Mouse (Mus musculus): ENCODE data around the gene Snx18. TPM values are rescaled to one million over a fixed set of nuclear protein-coding genes. Genes with fewer than 3 reads are reported as not detected.

The Snx18 gene
- polyA plus RNA-seq, 1 experiment from 2014 or later: 31.5 TPM

DNA sequence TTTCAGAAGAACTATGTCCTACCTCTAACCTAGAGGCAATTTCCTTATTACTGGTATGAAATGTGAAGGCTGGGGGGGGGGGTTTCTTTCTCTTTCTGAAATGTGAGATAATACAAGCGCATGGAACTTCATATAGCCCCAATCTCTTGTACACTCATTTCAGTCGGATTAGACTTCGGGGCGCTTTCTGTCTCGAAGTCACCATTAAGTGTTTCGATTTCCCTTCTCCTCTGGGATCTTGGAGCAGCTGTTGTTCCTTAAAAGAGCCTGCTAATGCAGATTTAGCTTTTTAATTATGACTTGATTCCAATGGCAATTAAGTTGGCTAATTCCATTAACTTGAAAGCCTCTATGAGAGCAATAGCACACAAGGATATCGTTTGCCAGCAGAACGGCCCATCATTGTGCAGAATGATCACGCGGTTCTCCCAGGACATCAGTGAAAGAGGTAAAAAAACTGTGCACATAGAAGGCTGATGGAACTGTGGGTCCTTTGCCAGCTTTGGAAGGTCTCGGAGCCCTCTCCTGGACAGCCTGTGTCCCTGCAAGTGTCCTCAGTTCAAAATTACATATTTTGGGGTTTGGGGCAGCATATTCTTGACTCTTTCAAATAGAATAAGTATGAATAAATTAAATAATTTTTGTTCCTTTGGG lies 22.7 kb upstream of the Snx18 start:
- H3K4me2 ChIP-seq (ENCODE audit: low read depth, low read length): no peak overlapping the region
- H3K9me3 ChIP-seq (ENCODE audit: control insufficient read depth, low read length): no peaks in the 10 kb centered on the region
- WGBS: 70% methylated on average over 11 of the region's 11 CpGs
- ATAC-seq (ENCODE audit: low read depth): peak; percentile 33; the same call in 1 of the 2 replicates
- DNase-seq (ENCODE audit: low spot score): peak; percentile 48
- no peaks in the 10 kb centered on the region for H3K36me3 ChIP-seq (ENCODE audit: control insufficient read depth, insufficient read depth, low read length)
- no peak overlapping the region for H3K9ac ChIP-seq (ENCODE audit: low read depth, low read length)
- H3K27ac ChIP-seq (replicated peaks; ENCODE audit: low read depth, low read length): no peak overlapping the region
- no peaks in the 10 kb centered on the region for H3K4me1 ChIP-seq (ENCODE audit: control insufficient read depth, insufficient read depth, low read length)
- no peak overlapping the region for H3K4me3 ChIP-seq (ENCODE audit: low read depth, low read length)
- no peaks in the 10 kb centered on the region for H3K27me3 ChIP-seq (replicated peaks; ENCODE audit: control insufficient read depth, insufficient read depth, low read length)

DNA sequence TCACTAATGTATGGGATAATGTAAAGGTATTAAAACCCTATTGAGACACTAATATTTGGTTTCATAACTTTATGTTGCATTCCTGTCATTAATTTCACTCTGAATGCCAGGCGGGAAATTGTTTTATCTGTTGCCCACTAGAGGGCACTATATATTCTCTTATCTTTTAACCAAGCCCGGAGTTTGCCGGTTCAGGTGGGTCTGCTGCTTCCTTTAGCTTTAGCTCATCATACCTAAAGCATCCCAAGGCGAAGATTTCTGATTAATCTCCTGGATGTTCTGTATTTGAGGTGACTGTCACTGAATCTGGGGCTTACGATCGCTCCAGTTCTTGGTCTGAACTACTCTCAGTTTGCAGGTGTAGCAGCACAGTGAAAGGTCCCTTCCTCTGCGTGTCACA lies 20.6 kb upstream of the Snx18 start:
- H3K27ac ChIP-seq (replicated peaks; ENCODE audit: low read depth, low read length): no peak overlapping the region
- H3K4me2 ChIP-seq (ENCODE audit: low read depth, low read length): no peak overlapping the region
- H3K9me3 ChIP-seq (ENCODE audit: control insufficient read depth, low read length): no peaks in the 10 kb centered on the region
- H3K9ac ChIP-seq (ENCODE audit: low read depth, low read length): no peak overlapping the region
- DNase-seq (ENCODE audit: low spot score) (peak; percentile 74), ATAC-seq (ENCODE audit: low read depth) (no peak)
- no peaks in the 10 kb centered on the region for H3K27me3 ChIP-seq (replicated peaks; ENCODE audit: control insufficient read depth, insufficient read depth, low read length)
- WGBS: 29% methylated on average over 7 of the region's 7 CpGs
- no peak overlapping the region for H3K4me3 ChIP-seq (ENCODE audit: low read depth, low read length)
- no peaks in the 10 kb centered on the region for H3K4me1 ChIP-seq (ENCODE audit: control insufficient read depth, insufficient read depth, low read length)
- no peaks in the 10 kb centered on the region for H3K36me3 ChIP-seq (ENCODE audit: control insufficient read depth, insufficient read depth, low read length)

DNA sequence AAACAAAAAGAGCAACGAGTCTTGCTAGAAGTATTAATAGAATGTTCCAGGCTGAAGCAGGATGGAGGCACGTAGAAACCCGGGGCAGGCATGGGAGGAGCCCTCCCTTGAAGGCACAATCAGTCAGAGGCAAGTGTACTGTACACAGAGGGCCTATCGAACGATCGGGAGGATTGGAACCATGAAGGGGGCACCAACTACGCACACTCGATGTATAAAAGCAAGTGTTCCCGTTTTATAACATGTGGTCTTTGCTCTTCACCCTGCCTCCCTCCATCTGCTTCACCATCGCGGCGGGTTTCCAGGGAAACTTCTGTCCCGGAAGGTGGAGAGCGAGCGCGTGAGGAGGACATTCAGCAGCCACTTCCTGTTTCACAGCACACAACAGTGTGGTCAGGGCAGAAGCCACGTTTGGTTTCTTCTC lies 17.4 kb upstream of the Snx18 start:
- no peak overlapping the region for H3K9ac ChIP-seq (ENCODE audit: low read depth, low read length)
- H3K4me3 ChIP-seq (ENCODE audit: low read depth, low read length): no peak overlapping the region
- H3K4me1 ChIP-seq (ENCODE audit: control insufficient read depth, insufficient read depth, low read length): no peaks in the 10 kb centered on the region
- DNase-seq (ENCODE audit: low spot score) (no peak), ATAC-seq (ENCODE audit: low read depth) (no peak)
- no peaks in the 10 kb centered on the region for H3K36me3 ChIP-seq (ENCODE audit: control insufficient read depth, insufficient read depth, low read length)
- H3K4me2 ChIP-seq (ENCODE audit: low read depth, low read length): no peak overlapping the region
- no peaks in the 10 kb centered on the region for H3K27me3 ChIP-seq (replicated peaks; ENCODE audit: control insufficient read depth, insufficient read depth, low read length)
- 78% methylated on average over 17 of the region's 17 CpGs for WGBS
- H3K9me3 ChIP-seq (ENCODE audit: control insufficient read depth, low read length): no peaks in the 10 kb centered on the region
- no peak overlapping the region for H3K27ac ChIP-seq (replicated peaks; ENCODE audit: low read depth, low read length)

DNA sequence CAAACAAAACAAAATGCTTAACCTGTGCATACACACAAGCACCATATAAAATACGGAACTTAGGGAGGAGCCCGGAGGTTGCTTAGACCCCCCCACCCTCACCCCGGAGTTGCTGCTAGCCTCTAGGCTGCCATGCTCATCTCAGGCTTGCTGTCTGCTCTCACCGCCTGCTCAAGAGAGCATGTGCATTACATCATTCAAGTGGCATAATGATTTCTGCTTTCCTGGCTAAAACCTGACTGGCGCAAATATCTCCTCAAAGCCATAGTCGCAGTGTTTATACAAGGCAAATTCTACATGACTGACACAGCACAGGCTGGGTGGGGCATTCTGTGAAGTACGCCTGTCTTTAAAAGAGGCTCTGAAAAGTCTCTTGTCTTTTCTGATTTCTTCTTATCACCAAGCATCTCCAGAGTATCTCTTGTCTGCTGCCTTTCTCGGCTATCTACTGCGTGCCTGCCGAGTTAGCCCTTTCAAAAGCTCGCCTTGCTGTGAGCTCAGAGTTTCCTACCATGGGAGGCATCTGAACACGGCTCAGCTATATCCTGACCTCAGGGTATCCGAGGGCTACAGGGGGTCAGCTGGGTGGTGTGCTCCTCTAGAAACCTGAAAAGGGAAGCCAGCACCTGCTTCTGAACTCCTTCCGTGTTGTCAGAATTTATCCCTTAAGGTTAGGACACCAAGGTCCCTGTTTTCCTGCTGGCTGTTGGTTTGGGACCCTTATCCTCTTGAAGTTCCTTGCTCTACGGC lies 16.5 kb upstream of the Snx18 start:
- H3K4me2 ChIP-seq (ENCODE audit: low read depth, low read length): no peak overlapping the region
- H3K36me3 ChIP-seq (ENCODE audit: control insufficient read depth, insufficient read depth, low read length): no peaks in the 10 kb centered on the region
- no peak overlapping the region for H3K27ac ChIP-seq (replicated peaks; ENCODE audit: low read depth, low read length)
- no peaks in the 10 kb centered on the region for H3K9me3 ChIP-seq (ENCODE audit: control insufficient read depth, low read length)
- H3K9ac ChIP-seq (ENCODE audit: low read depth, low read length): no peak overlapping the region
- 0 out of 2 replicates have a peak, but pooled peaks cover 3% of the 10 kb centered on the region for H3K4me1 ChIP-seq (ENCODE audit: control insufficient read depth, insufficient read depth, low read length)
- ATAC-seq (ENCODE audit: low read depth): no peak
- no peak for DNase-seq (ENCODE audit: low spot score)
- H3K27me3 ChIP-seq (replicated peaks; ENCODE audit: control insufficient read depth, insufficient read depth, low read length): no peaks in the 10 kb centered on the region
- 77% methylated on average over 15 of the region's 15 CpGs for WGBS
- no peak overlapping the region for H3K4me3 ChIP-seq (ENCODE audit: low read depth, low read length)

DNA sequence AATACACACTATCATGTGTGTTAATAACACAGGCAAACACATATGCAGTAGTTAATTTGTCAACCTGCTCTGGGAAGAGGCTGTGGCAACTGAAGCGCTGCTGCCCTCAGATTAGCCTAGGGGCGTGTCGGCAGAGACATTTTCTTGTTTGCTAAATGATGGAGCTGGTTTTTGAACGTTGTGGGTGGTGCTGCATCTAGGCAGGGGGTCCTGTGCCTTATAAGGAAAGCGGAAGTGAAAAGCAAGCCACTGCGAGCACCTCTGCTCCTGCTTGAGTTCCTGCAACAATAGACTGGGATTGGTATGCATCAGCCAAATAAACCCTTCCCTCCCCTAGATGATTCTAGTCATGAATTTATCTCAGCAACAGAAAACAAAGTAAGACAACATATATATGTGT lies 14.1 kb upstream of the Snx18 start:
- Histone ChIP-seq H3K9me3 (ENCODE audit: control insufficient read depth, low read length) (no peaks in the 10 kb centered on the region), H3K36me3 (ENCODE audit: control insufficient read depth, insufficient read depth, low read length) (no peaks in the 10 kb centered on the region), H3K4me2 (ENCODE audit: low read depth, low read length) (no peak overlapping the region), H3K4me1 (ENCODE audit: control insufficient read depth, insufficient read depth, low read length) (0 out of 2 replicates have a peak, but pooled peaks cover 3% of the 10 kb centered on the region), H3K27ac (replicated peaks; ENCODE audit: low read depth, low read length) (no peak overlapping the region), H3K27me3 (replicated peaks; ENCODE audit: control insufficient read depth, insufficient read depth, low read length) (no peaks in the 10 kb centered on the region), H3K4me3 (ENCODE audit: low read depth, low read length) (no peak overlapping the region), H3K9ac (ENCODE audit: low read depth, low read length) (no peak overlapping the region)
- WGBS: 46% methylated on average over 6 of the region's 6 CpGs
- ATAC-seq (ENCODE audit: low read depth) (no peak), DNase-seq (ENCODE audit: low spot score) (no peak)

DNA sequence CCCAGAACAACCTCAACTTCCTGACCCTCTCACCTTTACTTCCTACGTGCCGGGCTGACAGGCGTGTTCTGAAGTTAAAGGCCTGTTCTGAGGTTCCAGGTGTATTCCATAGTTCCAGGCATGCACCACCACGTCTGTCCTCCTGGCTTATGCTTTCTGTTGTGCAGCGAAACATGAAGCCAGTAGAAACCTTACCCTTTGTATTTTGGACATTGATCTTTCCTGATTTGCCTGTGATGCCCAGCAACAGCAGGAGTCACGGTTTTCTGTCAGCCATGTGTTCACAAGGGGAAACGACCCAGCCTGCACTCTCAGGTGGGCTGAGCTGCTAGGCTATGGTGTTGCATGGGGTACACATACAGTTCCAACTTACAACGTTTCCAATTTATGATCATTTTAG lies 9.2 kb upstream of the Snx18 start:
- ATAC-seq (ENCODE audit: low read depth) (no peak), DNase-seq (ENCODE audit: low spot score) (no peak)
- Histone ChIP-seq H3K4me3 (ENCODE audit: low read depth, low read length) (no peak overlapping the region), H3K27ac (replicated peaks; ENCODE audit: low read depth, low read length) (no peak overlapping the region), H3K4me1 (ENCODE audit: control insufficient read depth, insufficient read depth, low read length) (0 out of 2 replicates have a peak, but pooled peaks cover 3% of the 10 kb centered on the region), H3K9ac (ENCODE audit: low read depth, low read length) (no peak overlapping the region), H3K4me2 (ENCODE audit: low read depth, low read length) (no peak overlapping the region), H3K27me3 (replicated peaks; ENCODE audit: control insufficient read depth, insufficient read depth, low read length) (no peaks in the 10 kb centered on the region), H3K36me3 (ENCODE audit: control insufficient read depth, insufficient read depth, low read length) (no peaks in the 10 kb centered on the region), H3K9me3 (ENCODE audit: control insufficient read depth, low read length) (no peaks in the 10 kb centered on the region)
- 73% methylated on average over 8 of the region's 8 CpGs for WGBS

DNA sequence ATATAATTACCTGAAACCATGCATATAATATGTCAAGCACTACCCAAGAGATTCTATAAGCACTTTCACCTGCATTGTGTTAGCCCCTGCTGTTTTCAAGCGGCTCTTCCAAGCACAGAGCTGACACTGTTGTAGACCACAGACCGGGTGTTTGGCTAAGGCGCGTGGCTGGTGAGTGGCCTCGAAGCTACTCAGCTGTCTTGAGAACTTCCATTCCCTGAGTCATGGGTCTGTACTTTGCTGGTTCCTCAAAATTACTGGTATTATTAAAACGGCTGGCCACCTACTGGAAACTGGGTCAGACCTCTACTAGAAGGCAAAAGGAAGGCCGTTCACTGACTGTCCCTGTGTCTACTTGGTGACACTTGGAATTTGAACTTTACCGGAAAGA lies 4.5 kb upstream of the Snx18 start:
- ATAC-seq (ENCODE audit: low read depth): no peak
- H3K27me3 ChIP-seq (replicated peaks; ENCODE audit: control insufficient read depth, insufficient read depth, low read length): no peaks in the 10 kb centered on the region
- WGBS: 42% methylated on average over 8 of the region's 8 CpGs
- no peak overlapping the region for H3K9ac ChIP-seq (ENCODE audit: low read depth, low read length)
- DNase-seq (ENCODE audit: low spot score): no peak
- no peak overlapping the region for H3K4me3 ChIP-seq (ENCODE audit: low read depth, low read length)
- H3K4me1 ChIP-seq (ENCODE audit: control insufficient read depth, insufficient read depth, low read length): 0 out of 2 replicates have a peak, but pooled peaks cover 3% of the 10 kb centered on the region
- no peak overlapping the region for H3K27ac ChIP-seq (replicated peaks; ENCODE audit: low read depth, low read length)
- no peaks in the 10 kb centered on the region for H3K36me3 ChIP-seq (ENCODE audit: control insufficient read depth, insufficient read depth, low read length)
- no peaks in the 10 kb centered on the region for H3K9me3 ChIP-seq (ENCODE audit: control insufficient read depth, low read length)
- H3K4me2 ChIP-seq (ENCODE audit: low read depth, low read length): no peak overlapping the region

DNA sequence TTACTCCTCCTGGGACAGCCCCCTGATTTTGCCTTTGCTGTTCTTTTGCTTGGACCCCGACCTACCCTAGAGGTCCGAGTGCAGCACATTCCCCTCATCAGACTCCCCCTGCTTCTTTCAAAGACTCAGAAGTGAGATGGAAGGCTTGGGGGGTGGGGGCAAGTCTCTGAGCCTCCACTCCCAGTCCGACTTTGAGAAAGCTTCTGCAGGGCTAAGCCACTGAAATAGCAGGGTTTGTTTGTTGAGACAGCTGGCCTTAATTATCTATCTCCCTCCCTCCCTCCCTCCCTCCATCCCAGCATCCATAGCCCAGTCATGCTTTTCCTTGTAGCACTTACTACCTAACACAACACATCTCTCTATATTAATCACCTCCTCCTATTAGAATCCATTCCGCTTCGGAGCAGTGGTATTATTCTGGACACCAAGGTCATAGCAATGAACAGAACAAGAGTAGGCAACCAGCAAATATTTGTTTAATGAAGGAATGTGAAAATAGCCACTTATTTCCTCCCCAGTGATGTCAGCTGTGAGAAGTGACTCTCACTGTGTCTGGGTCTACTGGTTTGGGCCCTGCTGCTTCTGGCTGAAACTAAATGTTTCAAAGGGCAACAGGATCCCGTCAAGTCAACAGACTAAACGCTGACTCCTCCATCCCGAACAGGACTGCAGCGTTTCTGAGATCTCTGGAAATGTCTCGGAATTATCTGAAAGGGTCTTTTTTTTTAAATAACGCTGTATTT lies 3.9 kb upstream of the Snx18 start:
- DNase-seq (ENCODE audit: low spot score) (peak; percentile 84), ATAC-seq (ENCODE audit: low read depth) (0 out of 2 replicates have a peak, but pooled peaks have one; percentile 12)
- Histone ChIP-seq H3K27ac (replicated peaks; ENCODE audit: low read depth, low read length) (0 out of 2 replicates have a peak overlapping the region, but pooled peaks have one; percentile 12), H3K9ac (ENCODE audit: low read depth, low read length) (no peak overlapping the region), H3K27me3 (replicated peaks; ENCODE audit: control insufficient read depth, insufficient read depth, low read length) (no peaks in the 10 kb centered on the region), H3K9me3 (ENCODE audit: control insufficient read depth, low read length) (no peaks in the 10 kb centered on the region), H3K4me2 (ENCODE audit: low read depth, low read length) (peak overlapping the region; percentile 16; the same call in 1 of the 2 replicates), H3K36me3 (ENCODE audit: control insufficient read depth, insufficient read depth, low read length) (no peaks in the 10 kb centered on the region), H3K4me3 (ENCODE audit: low read depth, low read length) (no peak overlapping the region), H3K4me1 (ENCODE audit: control insufficient read depth, insufficient read depth, low read length) (0 out of 2 replicates have a peak, but pooled peaks cover 3% of the 10 kb centered on the region)
- WGBS: 27% methylated on average over 11 of the region's 11 CpGs

Measured in embryonic facial prominence, embryonic 14.5 days (tissue).